In the genomic region with DNA sequence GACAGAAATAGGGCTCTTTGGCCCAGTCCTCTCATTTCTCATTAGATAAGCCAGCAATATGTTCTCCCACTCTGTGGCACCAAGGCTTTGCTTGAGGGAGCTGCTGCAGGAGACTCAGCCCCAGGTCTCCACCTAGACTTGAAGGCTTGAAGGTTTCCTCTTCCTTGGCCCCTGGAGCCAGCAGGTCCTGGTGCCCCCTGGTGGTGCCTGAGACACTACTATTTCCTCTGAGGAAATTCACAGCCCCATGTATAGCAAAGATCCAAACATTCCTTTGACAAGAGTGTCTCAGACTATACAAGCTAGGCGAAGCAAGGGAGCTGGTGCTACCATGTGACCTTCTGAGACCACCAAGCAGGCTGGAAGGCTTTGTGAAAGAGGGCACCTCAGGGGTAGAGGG, we compare ENCODE assay signal across 9 mouse cellular contexts. TPM values are rescaled to one million over a fixed set of nuclear protein-coding genes. Genes with fewer than 3 reads are reported as not detected.
DNase-seq lines count a peak whose midpoint lies in the region; ATAC-seq and TF ChIP-seq lines count a peak whose summit lies in the region.
"Had no signal": no experiment of that assay in that cellular context is flagged by ENCODE, and none has a peak within 500 bp of the region (broad histone marks: within the 10 kb centered on the region; RNA-seq: fewer than 3 reads in every experiment).

No protein-coding gene starts in this region.

- H3K36me3 ChIP-seq in hindbrain, embryonic 10.5 days: no peaks in the 10 kb centered on the region
- no peaks in the 10 kb centered on the region for H3K36me3 ChIP-seq in hindbrain, embryonic 12.5 days
- no peaks in the 10 kb centered on the region for H3K36me3 ChIP-seq in CH12.LX (replicated peaks in 1 of 2; ENCODE audit: control insufficient read depth in 1 of 2, insufficient read depth in 1 of 2, low read length in 1 of 2)
- H3K36me3 ChIP-seq: embryonic facial prominence, embryonic 13.5 days had no signal

- WGBS in hindbrain, embryonic 10.5 days: 26% methylated on average over 1 of the region's 1 CpGs
- 9% methylated on average over 1 of the region's 1 CpGs for WGBS in hindbrain, embryonic 12.5 days

- H3K27ac ChIP-seq in hindbrain, embryonic 10.5 days: no peak overlapping the region
- no peak overlapping the region for H3K27ac ChIP-seq in hindbrain, embryonic 12.5 days
- H3K27ac ChIP-seq in CH12.LX (ENCODE audit: insufficient read depth, low read depth): no peak overlapping the region
- H3K27ac ChIP-seq: embryonic facial prominence, embryonic 13.5 days had no signal

- peak; percentile 77 for TF ChIP-seq RAD21 in CH12.LX (IDR thresholded peaks at IDR 0.05; ENCODE audit: low read depth, low read length)

- dilution Hi-C loops in CH12.LX (cut with MboI; ENCODE audit: extremely low pct_ligation_motif_present, extremely low pct_unique_long_range_greater_than_20kb, low sequenced_read_pairs): no loop called here

- DNase-seq in hindbrain, embryonic 10.5 days (ENCODE audit: low spot score): peak; percentile 55
- DNase-seq in CH12.LX (ENCODE audit: extremely low read depth): peak; percentile 80
- DNase-seq in adrenal gland, postnatal 10 days: peak; percentile 76
- peak; percentile 60 for DNase-seq in gastrocnemius, postnatal 10 days
- DNase-seq in layer of hippocampus, postnatal 36 days: peak; percentile 7 to 11
- DNase-seq in thymus, postnatal 4 days: peak; percentile 88

- ATAC-seq in hindbrain, embryonic 12.5 days (ENCODE audit: low FRiP score): no peak
- peak; percentile 43; the same call in 1 of the 2 replicates for ATAC-seq in monocyte, adult 5-6 weeks (replicated peaks; ENCODE audit: insufficient number of reproducible peaks, low FRiP score, low TSS enrichment, poor library complexity, severe bottlenecking)

- no peak overlapping the region for H3K4me2 ChIP-seq in hindbrain, embryonic 12.5 days (replicated peaks)
- H3K4me2 ChIP-seq in CH12.LX (ENCODE audit: insufficient read depth, low read depth, poor library complexity, severe bottlenecking): no peak overlapping the region
- H3K4me2 ChIP-seq: embryonic facial prominence, embryonic 13.5 days had no signal

- H3K79me2 ChIP-seq in CH12.LX (replicated peaks; ENCODE audit: control insufficient read depth, extremely low read depth, insufficient read depth, poor library complexity, severe bottlenecking): no peaks in the 10 kb centered on the region

- no peak for TF ChIP-seq EP300 in CH12.LX (IDR thresholded peaks at IDR 0.05; ENCODE audit: low read length)

- no peak overlapping the region for H3K4me3 ChIP-seq in hindbrain, embryonic 10.5 days
- H3K4me3 ChIP-seq in hindbrain, embryonic 12.5 days: no peak overlapping the region
- H3K4me3 ChIP-seq in CH12.LX (replicated peaks in 1 of 3; ENCODE audit: low read depth in 2 of 3, low read length in 2 of 3, poor library complexity in 1 of 3): no peak overlapping the region
- H3K4me3 ChIP-seq: embryonic facial prominence, embryonic 13.5 days had no signal

- H3K27me3 ChIP-seq in hindbrain, embryonic 10.5 days (ENCODE audit: insufficient read depth, poor library complexity, severe bottlenecking): peaks cover 76% of the 10 kb centered on the region
- H3K27me3 ChIP-seq in hindbrain, embryonic 12.5 days: peaks cover 53% of the 10 kb centered on the region
- H3K27me3 ChIP-seq in CH12.LX (replicated peaks): peaks cover 3% of the 10 kb centered on the region
- H3K27me3 ChIP-seq: embryonic facial prominence, embryonic 13.5 days had no signal

- H3K4me1 ChIP-seq in hindbrain, embryonic 10.5 days (replicated peaks): peaks cover 33% of the 10 kb centered on the region
- peaks cover 5% of the 10 kb centered on the region for H3K4me1 ChIP-seq in hindbrain, embryonic 12.5 days
- H3K4me1 ChIP-seq in CH12.LX (ENCODE audit: control insufficient read depth in 1 of 2, insufficient read depth in 2 of 2): peaks cover 4 to 34% of the 10 kb centered on the region in 2 experiments
- H3K4me1 ChIP-seq: embryonic facial prominence, embryonic 13.5 days had no signal

- H3K9me3 ChIP-seq in hindbrain, embryonic 10.5 days: no peaks in the 10 kb centered on the region
- H3K9me3 ChIP-seq in hindbrain, embryonic 12.5 days (replicated peaks): no peaks in the 10 kb centered on the region
- no peaks in the 10 kb centered on the region for H3K9me3 ChIP-seq in CH12.LX (replicated peaks; ENCODE audit: low read length)
- H3K9me3 ChIP-seq: embryonic facial prominence, embryonic 13.5 days had no signal

- H3K9ac ChIP-seq in hindbrain, embryonic 12.5 days: no peak overlapping the region
- H3K9ac ChIP-seq in CH12.LX (ENCODE audit: insufficient read depth, low read depth): no peak overlapping the region
- H3K9ac ChIP-seq: embryonic facial prominence, embryonic 13.5 days had no signal

- TF ChIP-seq CTCF in CH12.LX (conservative IDR thresholded peaks at IDR 0.05 in 1 of 2, IDR thresholded peaks at IDR 0.05 in 1 of 2; ENCODE audit: low read depth in 2 of 2, low read length in 2 of 2): peak; percentile 44 to 89; a peak in 3 of 4 replicates

- no peak for TF ChIP-seq POLR2A in CH12.LX (IDR thresholded peaks at IDR 0.05; ENCODE audit: low read depth, low read length)

- in situ Hi-C loops in CH12.LX (cut with MboI; ENCODE audit: low pct_ligation_motif_present, low pct_unique_long_range_greater_than_20kb, low sequenced_read_pairs): loop anchor here (10.0 kb wide), 1 partner anchor 203 kb away; no protein-coding TSS in a partner anchor

TF ChIP-seq in CH12.LX, 34 proteins besides CTCF, POLR2A, EP300 and RAD21:
- TF ChIP-seq CHD2 (IDR thresholded peaks at IDR 0.05; ENCODE audit: low read length) (no peak), SMC3 (IDR thresholded peaks at IDR 0.05; ENCODE audit: low read depth, low read length) (peak; percentile 92), TBP (conservative IDR thresholded peaks at IDR 0.05; ENCODE audit: low read depth, low read length) (no peak), IRF4 (IDR thresholded peaks at IDR 0.05; ENCODE audit: low read depth, low read length) (peak; percentile 42; the same call in 1 of the 2 replicates), ZC3H11A (IDR thresholded peaks at IDR 0.05; ENCODE audit: low read depth, low read length) (peak; percentile 38; the same call in 1 of the 2 replicates)
TF ChIP-seq in CH12.LX: peak in this region for 3.

RNA-seq across cellular contexts. Expression of a gene that starts 22.2 kb away (rescaled TPM):
- polyA plus RNA-seq in hindbrain, embryonic 10.5 days (2016; fragmentation: Nextera tagmentation; extraction: Ambion mirVana): 112 and 142 TPM in 2 replicates
- polyA plus RNA-seq in hindbrain, embryonic 12.5 days (2016; fragmentation: Nextera tagmentation; extraction: Ambion mirVana): 177 and 178 TPM in 2 replicates
- 31.6 and 38.0 TPM in 2 replicates for total RNA-seq in CH12.LX (2012; rRNA removed)
- 28.4 and 31.2 TPM in 2 replicates for total RNA-seq in CH12.LX (2014; rRNA removed)
- 31.1 and 31.9 TPM in 2 replicates for polyA plus RNA-seq in CH12.LX (2012; ENCODE audit: insufficient read length, low read depth)
- 10 to 100 TPM; 74.8 to 96.0 TPM for total RNA-seq in adrenal gland, postnatal 10 days (2021)
- total RNA-seq in gastrocnemius, postnatal 10 days (2021): 10 to 100 TPM; 73.6 to 80.3 TPM
- 100 to 1,000 TPM; 183 to 187 TPM for total RNA-seq in layer of hippocampus, postnatal 36 days (2021)
- total RNA-seq in monocyte, adult 5-6 weeks (2017): 10.0 to 57.7 TPM (median 14.9 TPM) in 3 replicates

RNA-seq across cellular contexts. Expression of a gene that starts 31.1 kb away (rescaled TPM):
- polyA plus RNA-seq in hindbrain, embryonic 10.5 days (2016; fragmentation: Nextera tagmentation; extraction: Ambion mirVana): 101 TPM in 2 replicates
- polyA plus RNA-seq in hindbrain, embryonic 12.5 days (2016; fragmentation: Nextera tagmentation; extraction: Ambion mirVana): 104 and 111 TPM in 2 replicates
- total RNA-seq in CH12.LX (2012; rRNA removed) (78.7 and 86.8 TPM in 2 replicates), CH12.LX (2014; rRNA removed) (64.4 and 67.2 TPM in 2 replicates)
- 117 and 122 TPM in 2 replicates for polyA plus RNA-seq in CH12.LX (2012; ENCODE audit: insufficient read length, low read depth)
- 10 to 100 TPM; 67.8 to 72.4 TPM for total RNA-seq in adrenal gland, postnatal 10 days (2021)
- 10 to 100 TPM; 48.0 to 54.5 TPM for total RNA-seq in gastrocnemius, postnatal 10 days (2021)
- total RNA-seq in layer of hippocampus, postnatal 36 days (2021): 100 to 1,000 TPM; 164 to 175 TPM
- total RNA-seq in monocyte, adult 5-6 weeks (2017): 106 to 139 TPM (median 116 TPM) in 3 replicates

Comparison
In these comparisons a context has a peak if more than half of its experiments do, and no peak if none do; other contexts are left out.
1. DNase-seq: peak in every context shown above with its lines; median percentile 88 in thymus, postnatal 4 days; 80 in CH12.LX; 76 in adrenal gland, postnatal 10 days; 60 in gastrocnemius, postnatal 10 days; 55 in hindbrain, embryonic 10.5 days; 9 in layer of hippocampus, postnatal 36 days.